Mouse (Mus musculus) activated CD4-positive, CD25-positive, alpha-beta regulatory T cell, adult 4 months (primary cell): ENCODE results near the gene Asna1. TPM values are rescaled to one million over a fixed set of nuclear protein-coding genes. Genes with fewer than 3 reads are reported as not detected.
A peak's percentile ranks its signal among the peaks of the same experiment; 100 is the strongest.

Experiments
- ATAC-seq: one replicate; pipeline ENCODE4 v1.8.0; 2017
- polyA plus RNA-seq, 2 experiments: library from polyadenylated mRNA; unstranded; fragments of 100-300 nt; shearing (Covaris generic); gene quantifications; one replicate each; pipeline ENCODE4 v1.2.1; 2017

The Asna1 gene
- polyA plus RNA-seq, 2 experiments from 2014 or later: 55.6 to 98.1 TPM

DNA sequence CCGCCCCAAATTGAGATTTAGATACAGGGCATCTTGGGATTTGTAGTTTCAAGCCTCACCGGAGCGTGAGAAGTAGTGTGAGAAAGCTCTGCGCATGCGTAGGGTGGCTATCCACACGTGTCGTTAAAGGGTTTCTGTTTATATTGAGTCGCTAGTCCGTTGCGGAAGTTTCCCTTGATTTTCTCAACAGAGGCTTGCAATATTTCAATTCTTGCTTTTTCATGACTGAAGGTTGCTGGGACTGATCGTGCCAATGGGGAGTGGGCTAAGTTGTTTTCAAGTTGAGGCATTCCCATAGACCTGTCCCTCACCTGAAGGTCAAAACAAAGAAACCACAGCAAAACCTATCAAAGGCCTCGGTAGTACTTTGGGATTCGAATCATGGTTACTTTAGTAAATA, 9.7 kb upstream of the Asna1 start:
- ATAC-seq: peak; percentile 40

DNA sequence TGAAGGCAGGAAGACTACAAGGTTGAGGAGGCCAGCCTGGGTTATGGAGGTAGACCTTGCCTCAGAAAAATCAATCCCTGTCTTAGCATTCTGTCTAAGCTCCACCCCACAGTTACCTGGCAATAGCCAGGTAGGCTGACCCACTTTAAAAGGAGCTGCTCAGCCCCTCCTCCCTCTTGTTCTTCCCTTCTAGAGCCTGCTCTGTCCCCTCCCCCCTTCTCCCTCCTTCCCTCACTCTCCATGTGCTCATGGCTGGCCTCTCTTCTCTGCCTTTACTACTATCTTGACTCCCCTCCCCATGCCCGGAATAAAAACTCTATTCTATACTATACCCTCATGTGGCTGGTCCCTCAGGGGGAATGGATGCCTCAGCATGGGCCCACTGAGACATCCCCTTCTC, 8.8 kb upstream of the Asna1 start:
- ATAC-seq: no peak

DNA sequence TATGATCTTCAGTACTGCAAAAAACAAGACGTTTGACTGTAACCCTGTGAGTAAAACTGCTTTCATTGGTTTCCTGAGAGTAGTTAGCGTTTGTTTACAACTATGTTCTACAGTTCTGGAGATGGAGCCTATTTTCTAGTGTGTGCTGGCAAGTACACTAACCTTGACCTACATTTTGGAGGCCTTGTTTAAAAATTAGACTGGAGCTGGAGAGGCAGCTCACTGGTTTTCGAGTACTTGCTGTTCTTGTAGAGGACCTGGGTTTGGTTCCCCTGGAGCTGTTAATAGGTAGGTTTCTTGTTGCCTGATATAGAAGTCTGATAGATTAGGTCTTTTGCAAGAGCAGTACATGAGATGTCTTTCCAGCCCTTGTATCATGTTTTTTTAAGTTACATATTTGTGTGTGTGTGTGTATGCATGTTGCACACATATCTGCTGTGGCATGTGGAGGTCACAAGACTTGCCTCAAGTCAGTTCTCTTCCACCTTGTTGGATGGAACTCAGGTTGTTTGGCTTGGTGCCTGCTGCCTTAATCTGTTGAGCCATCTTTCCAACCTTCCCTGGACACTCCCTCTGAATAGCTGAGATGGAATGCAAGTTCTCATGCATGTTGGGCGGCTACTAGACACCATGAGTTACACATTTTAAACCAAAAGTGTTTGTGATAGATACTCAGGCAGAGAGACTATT, 7.7 kb upstream of the Asna1 start:
- ATAC-seq: no peak

DNA sequence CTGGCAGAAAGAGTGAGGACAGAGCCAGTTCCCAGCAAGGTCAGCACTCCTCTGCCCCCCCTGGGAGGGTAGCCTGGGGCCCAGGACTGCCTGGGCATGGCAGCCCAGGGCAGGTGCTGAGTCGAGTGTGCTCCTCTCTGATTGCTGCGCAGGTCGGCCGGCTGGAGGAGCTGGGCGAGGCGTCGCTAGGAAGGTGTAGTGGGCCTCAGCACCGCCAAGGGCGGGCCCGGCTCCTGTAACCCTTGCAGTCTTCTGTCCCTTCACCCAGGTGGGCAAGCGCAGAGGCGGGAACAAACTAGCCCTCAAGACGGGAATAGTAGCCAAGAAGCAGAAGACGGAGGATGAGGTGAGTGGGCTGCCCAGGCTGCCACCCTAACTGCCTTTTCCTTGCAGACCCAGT, 4.2 kb upstream of the Asna1 start:
- ATAC-seq: no peak

DNA sequence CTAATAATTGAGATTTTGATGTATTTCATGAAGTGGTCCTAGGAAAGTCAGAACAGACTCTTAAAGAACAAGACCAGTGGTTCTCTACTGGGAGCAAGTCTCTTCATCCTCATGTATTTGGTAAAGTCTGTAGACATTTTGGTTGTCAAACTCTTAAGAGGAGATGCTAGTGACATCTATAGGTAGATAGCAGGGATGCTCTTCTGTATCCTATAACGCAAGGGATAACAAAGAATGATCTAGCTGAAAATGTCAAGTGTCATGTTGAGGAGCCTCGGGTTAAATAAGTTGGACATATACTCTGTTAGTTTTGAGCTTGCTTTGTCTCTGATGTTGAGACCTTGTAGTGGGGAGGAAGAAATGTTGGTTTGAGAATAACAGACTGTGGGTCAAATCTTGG, 2.8 kb upstream of the Asna1 start:
- ATAC-seq: no peak

DNA sequence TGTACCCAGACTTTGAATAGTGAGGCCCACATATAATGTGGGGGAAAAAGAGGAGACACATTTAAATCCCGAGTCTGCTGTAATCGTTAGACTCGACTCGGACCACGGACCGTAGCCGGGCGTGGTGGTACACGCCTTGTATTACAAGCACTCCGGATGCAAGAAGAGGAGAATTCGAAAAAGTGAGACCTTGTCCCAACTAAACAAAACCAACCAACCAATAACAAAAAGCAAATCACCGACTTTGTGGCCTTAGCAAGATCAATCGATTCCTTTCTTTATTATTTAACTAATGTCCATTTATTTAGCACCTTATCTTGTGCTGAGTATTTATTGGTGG, 2.4 kb upstream of the Asna1 start:
- no peak for ATAC-seq

DNA sequence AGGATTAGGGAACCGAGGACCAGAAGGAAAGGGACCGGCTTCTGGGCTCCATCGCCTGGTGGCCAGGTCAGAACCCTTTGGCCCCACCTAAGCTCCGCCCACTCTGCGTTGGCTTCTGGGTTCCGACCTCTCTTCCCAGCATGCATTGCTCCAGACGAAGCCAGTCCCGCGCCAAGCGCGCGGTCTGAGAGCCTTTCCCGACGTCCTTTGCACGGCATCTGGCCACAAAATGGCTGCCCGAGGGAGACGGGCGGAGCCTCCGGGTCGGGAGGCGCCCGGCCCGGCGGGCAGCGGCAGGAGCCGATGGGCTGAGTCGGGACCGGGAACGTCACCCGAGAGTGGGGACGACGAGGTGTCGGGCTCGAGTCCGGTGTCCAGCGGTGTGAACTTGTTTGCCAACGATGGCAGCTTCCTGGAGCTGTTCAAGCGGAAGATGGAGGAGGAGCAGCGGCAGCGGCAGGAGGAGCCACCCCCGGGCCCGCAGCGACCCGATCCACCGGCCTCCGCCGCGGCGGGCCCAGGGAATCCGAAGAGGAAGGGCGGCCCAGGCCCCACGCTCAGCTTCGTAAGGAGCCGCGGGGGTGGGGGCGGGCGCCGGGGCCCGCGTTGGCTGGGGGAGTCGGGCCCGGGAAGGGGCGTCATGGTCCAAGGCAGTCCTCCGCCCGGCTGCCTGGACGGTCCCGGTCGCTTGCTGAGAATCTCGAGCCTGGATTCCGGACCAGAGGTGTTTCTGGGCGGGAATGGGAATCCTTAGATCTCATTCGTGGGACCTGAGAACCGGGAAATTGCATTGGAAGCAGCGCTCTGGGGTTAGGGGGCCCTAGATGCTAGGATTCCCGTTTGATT, 1.8 kb upstream of the Asna1 start, which contains the start of gene Trir:
Trir (plus strand) TSS at position 154 of the 846 bp plus-strand sequence.
- peak; percentile 55 for ATAC-seq

DNA sequence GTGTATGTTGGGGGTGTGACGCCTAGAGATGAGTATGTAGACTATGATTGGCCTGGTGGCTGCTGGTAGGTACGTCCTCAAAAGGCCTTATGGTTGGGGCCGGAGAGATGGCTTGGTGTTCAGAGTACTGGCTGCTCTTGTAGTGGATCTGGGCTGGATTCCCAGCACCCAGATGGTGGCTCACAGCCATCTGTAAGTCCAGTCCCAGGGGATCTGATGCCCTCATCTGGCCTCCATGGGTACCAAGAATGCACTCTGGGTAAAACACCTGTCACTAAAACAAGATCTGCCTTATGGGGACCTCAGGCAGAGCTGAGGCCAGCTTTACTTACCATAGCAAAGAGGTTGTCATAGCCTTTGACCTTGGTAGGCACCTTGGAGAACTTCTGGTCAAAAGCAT, 1.2 kb downstream of the Asna1 start:
- ATAC-seq: no peak

DNA sequence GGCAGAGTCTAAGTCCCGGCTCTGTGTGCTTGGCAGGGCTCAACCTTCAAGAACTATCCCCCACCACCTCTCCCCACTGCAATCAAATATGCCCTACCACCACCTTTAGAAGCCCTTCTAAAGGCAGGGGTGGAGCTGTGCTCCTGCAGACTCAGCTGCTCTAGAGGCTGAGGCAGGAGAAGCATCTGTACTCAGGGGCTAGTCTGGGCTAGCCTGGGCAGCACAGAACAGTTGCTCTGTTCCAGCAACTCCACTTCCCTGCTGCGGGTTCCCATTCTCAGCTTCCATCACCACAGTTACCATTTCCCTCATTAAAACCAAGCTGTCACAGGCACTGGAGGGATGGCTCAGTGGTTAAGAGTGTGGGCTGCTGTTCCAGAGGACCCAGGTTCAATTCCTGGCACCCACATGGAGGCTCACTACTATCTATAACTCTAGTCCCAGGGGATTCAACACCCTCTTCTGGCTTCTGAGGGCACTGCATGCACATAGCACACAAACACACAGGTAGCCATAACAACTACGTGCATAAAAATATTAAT, 3.5 kb downstream of the Asna1 start:
- ATAC-seq: no peak

DNA sequence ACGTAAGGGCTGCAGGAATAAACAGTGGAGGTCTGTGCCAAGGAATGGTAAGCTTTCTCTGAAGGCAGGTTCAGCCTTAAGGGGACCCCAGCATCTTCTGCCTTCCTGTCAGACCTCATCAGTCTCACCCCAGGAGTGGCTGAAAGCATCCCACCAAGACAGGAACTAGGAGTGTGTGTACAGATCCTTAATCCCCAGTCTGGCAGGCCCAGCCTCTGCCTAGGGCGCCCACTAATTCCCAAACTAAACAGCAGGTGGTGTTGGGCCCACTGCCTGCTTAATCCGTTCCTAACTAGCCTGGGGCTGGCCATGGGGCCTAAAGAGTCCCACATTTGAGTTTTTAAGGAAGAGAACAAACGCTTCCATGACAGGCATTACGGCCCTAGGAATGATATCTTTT, 7.9 kb downstream of the Asna1 start:
- no peak for ATAC-seq

DNA sequence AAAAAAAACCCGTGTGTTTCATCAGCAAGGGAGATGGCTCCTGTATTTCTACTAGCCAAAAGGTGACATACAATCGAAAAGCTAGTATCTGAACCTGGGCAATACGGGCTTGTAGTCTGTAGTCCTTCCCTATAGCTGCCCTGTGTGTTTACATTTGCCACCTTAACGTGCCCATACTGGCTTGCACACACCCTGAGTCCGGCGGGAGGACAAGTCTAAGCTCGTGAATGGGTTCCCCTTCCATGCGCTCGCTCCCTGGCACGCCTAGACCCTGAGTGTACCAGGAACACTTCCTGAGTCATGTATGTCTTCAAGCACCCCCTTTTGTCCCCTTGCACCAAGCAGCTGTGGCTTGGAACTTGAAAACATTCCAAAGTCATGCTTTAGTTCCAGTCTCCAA, 8.4 kb downstream of the Asna1 start:
- no peak for ATAC-seq

DNA sequence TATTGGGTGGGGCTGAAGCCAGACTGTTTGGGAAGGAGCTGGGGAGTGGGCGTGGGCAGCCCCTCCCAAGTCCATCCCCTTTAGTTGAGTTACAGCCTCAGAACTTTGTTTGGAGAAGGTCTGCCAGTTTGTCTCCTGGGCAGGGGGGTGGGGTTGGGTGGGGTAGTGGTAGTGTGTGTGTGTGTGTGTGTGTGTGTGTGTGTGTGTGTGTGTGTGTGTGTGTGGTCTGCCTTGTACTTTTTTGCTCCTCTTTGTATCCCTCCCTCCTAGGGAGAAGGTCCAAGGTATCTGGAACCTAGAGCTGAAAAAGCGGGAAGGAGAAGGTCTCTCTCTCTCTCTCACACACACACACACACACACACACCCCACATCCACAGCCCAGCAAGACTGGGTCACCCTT, 10.7 kb downstream of the Asna1 start, which contains the start of gene Best2:
Best2 (minus strand) TSS at position 101 of the 400 bp plus-strand sequence.
- ATAC-seq: no peak

DNA sequence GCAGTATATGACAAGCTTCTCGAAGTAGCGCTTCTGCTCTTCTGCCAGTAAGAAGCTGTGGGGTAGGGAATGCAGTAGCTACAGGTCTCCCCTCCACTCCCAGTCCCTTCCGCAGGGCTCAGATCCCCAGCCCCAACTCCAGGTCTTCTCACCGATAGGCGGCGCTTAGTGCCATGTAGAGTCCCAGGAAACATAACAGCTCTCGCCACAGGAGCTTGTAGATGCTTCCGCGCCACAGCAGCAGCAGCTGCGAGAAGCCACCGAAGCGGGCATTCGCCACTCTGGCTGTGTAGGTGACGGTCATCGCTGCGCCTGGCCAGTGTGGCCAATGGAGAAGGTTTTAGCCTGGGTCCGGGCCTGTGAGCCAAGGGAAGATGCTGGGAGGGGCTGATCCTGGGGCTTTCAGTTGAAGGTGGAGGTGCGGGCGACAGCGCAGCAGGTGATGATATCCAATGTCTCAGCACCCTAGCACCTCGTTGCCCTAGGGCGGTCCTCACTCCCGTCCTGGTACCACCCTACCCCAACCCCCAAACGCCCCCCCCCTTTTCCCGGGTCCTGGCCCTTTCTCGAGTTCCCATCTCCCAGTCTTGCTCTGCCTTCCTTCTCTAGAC, 11.7 kb downstream of the Asna1 start:
- peak; percentile 89 for ATAC-seq

DNA sequence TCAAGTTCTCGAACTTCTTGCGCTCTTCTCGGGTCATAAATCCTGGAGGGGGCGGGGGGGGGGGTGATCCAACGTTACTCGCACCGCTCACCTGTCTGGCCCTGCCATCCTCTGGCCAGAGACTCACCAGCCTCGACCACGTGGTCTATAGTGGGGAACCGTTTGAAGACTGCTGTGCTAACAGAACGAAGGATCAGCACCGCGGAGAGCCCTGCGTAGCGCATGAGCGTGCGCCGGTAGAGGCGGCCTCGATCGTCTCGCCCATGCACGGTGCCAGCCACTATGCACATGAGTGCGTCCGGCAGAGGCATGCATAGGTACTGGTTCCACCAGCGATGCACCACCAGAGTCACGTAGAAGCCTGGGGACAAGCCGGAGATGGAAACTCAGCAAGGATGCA, 13.8 kb downstream of the Asna1 start:
- no peak for ATAC-seq

DNA sequence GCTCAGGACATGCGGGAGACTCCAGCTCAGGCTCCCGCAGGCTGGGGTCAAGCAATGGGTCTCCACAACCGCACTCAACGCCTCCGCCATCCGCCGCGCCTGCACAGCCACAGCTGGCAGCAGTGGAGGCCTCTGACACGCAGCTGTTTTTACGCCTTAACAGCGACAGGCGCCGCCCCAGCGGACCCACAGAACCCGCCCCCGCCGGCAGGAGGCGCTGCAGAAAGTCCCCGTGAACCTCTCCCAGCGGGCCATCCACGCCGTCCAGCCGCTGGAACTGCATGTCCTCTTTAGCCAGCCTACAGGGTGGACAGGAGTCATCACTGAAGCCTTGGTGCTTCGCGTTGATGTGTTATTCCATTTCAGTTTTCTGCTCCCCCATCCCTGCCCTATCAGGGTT, 17.4 kb downstream of the Asna1 start:
- ATAC-seq: no peak

DNA sequence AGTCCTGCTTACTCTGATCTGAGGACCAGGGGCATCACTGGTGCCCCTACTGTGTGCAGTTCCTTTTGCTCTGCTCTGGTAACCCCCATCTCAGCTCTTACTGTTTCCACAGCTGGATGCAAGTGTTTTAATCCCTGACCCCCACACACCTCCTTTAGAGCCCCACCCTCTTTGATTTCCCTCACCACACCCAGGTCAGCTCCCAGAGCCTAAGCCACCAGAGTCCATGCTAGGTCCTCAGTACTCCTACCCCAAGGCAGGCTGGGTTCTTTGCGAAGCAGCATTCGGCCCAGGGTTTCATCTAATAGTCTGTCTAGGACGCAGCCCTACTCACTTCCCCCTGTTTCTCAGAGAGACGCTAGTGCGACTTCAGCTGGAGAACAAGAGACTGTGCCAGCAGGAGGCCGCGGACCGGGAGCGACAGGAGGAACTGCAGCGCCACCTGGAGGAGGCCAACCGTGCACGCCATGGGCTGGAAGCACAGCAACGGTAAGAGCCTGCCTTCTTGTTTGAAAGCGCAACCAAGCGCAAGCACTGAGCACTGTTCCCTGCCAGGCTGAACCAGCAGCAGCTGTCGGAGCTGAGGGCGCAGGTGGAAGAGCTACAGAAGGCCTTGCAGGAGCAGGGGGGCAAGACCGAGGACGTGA, 27.3 kb downstream of the Asna1 start:
- ATAC-seq: peak; percentile 97

DNA sequence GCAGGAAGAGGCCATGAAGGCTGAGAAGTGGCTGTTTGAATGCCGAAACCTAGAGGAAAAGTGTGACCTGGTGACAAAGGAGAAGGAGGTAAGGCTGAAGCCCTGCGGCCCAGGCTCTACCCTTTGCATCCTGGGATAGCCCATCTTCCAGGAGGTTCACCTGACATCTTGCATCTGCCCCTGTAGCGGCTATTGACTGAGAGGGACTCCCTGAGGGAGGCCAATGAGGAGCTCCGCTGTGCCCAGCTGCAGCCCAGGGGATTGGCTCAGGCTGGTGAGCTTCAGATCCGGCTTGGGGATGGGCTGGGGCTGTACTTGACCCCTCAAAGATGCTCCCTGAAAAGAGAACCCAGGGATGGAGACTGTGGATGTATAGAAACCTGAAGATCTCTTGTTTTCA, 28.1 kb downstream of the Asna1 start:
- ATAC-seq: no peak

DNA sequence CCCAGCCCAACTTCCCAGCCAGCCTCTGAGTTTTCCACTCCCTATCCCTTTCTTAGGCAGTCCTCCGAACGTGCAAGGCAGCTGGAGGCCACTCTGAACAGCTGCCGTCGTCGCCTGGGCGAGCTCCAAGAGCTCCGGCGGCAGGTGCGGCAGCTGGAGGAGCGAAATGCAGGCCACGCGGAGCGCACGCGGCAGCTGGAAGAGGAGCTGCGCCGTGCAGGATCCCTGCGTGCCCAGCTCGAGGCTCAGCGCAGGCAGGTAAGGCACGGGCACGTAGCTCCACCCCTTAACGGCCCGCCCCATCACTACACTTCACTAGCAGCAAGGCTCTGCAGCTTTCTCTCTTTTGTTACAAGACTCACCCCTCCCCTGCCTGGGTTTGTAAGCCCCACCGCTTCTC, 29.4 kb downstream of the Asna1 start:
- no peak for ATAC-seq

DNA sequence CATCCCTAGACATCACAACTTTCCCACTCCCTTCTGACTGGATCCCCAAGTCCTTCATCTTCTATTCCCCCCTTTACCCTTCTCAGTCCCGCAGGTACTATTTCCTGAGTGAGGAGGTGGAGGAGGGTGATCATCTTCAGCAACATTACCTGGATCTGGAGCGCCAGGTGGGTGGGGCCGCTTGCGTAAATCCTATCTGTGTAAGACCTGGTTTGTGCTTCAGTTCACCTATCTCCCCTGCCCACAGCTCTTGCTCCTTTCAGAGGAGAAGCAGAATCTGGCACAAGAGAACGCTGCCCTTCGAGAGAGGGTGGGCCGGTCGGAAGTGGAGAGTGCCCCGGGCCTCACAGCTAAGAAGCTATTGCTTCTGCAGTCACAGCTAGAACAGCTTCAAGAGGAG, 30.7 kb downstream of the Asna1 start:
- no peak for ATAC-seq

DNA sequence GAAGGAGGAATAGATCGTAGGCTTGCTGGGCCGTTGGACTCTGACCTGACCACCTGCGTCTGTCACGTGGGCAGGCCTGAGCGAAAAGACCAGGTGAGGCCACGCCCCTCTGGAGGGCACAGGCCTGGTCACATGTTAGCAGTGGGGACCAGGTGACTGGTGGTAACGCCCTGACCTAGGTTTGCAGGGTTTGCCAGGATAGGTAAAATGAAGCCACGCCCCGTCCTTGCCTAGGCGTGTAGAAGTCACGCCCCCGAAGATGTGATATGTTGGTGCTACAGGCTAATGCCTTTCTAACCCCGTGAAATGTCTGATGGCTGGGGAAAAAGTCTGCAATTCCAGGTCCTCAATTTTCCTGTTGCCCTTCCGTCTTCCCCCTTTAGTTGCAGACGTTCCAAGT, 34.2 kb downstream of the Asna1 start:
- no peak for ATAC-seq

DNA sequence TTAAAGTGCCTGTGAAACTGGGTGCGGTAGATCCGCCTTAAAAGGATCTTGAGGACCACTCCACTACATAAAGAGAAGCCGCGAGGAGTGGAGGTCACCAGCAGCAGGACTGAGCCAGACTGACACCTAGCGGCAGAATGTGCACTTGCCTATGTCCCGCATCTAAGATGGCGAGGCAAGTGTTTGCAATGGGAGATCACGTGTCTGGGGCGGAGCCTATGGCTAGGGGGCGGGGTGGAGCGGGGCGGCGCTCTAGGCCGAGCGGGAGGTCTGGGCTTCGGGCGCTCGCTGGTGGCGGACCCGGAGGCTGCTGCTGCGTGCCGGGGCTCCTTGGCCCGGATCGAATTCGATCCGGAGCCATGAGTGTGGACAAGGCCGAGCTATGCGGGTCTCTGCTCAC, 34.7 kb downstream of the Asna1 start, which contains the start of gene Hook2:
Hook2 (plus strand) TSS at position 255 of the 400 bp plus-strand sequence.
- peak; percentile 65 for ATAC-seq

DNA sequence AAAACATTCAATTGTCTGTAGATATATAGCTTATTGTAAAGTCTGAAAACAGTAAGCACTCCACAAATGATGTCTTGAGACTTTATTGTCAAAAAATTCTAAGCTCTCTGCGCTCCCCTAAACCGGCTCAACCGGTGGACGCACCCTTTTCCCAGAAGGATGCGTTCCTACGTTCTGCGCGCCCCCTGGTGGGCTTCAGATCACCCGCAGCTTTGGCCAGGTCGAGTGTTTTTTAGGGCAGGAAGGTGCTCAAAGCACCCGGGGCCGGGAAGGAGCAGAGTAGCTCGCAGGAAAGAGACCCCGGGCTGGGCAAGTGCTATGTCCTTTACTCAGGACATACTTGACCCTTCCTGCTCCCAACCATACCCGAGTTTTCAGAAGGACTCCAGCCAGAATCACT, 35.3 kb downstream of the Asna1 start:
- no peak for ATAC-seq

DNA sequence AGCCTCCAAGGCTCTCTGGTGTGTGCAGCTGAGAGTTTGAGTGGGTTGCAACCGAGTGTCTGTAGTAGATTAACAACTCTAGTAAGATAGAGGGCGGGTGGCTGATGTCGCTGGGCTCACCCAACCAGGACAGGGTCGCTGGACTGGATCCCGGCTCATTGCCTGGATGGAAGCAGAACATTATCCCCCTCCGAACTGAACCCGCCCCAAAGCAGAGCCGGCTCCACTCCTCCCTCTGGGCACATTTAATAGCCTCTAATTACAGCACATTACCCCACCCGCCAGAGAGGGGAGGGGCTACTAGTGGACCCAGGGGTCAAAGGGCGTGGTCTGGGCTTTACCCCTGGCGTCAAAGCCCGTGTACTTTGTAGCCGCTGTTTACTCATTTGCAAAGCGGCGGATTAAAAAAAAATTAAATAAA, 35.8 kb downstream of the Asna1 start:
- ATAC-seq: no peak
